9 mouse cellular contexts compared by ENCODE assay signal in the genomic region with DNA sequence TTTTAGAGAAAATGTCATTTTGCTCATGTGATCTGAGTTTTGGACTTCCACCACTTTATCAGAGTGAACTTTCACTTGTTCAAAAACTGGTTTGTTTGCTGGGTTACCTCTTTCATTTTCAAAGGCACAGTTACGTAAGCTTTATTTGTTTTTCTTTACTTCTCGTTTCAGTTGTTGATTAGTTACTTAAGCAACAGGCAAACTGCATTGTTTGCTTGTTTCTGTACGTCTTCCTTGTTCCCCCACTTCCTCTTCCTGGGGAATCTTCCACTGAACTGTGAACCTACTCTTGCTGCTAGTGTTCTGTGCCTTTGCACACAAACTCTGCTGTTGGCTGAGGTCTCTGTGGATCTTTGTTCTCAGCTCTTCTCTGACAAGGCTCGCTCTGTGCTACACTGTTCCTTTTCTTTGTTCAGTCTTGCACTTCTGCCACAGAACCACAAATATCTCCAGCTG. TPM values are rescaled to one million over a fixed set of nuclear protein-coding genes. Genes with fewer than 3 reads are reported as not detected.
DNase-seq lines count a peak whose midpoint lies in the region; ATAC-seq and TF ChIP-seq lines count a peak whose summit lies in the region.
"Had no signal": no experiment of that assay in that cellular context is flagged by ENCODE, and none has a peak within 500 bp of the region (broad histone marks: within the 10 kb centered on the region; RNA-seq: fewer than 3 reads in every experiment).

A gene (plus strand): TSS at position 76 of the 456 bp plus-strand sequence.

- no peak within 1 kb of the TSS for H3K4me3 ChIP-seq in G1E (ENCODE audit: low read depth, low read length)
- H3K4me3 ChIP-seq in macrophage (ENCODE audit: inconsistent target), result peak within 1 kb of the TSS; percentile 8; the same call in 1 of the 2 replicates
- H3K4me3 ChIP-seq in forebrain, embryonic 12.5 days (replicated peaks), result no peak within 1 kb of the TSS
- H3K4me3 ChIP-seq: embryonic facial prominence, embryonic 15.5 days had no signal

- no peak for TF ChIP-seq CTCF in G1E (IDR thresholded peaks at IDR 0.05; ENCODE audit: low read depth, low read length)

- DNase-seq in frontal cortex, postnatal 25 days (ENCODE audit: low spot score in 2 of 2), result no peak
- DNase-seq in G1E (ENCODE audit: low spot score), result no peak
- DNase-seq in gastrocnemius, postnatal 25 days, result peak; percentile 25
- peak; percentile 11 to 13 for DNase-seq in layer of hippocampus, postnatal 36 days
- no peak for DNase-seq in embryo, embryonic 10.5 days (ENCODE audit: low spot score)

- H3K36me3 ChIP-seq in G1E (replicated peaks) (no peaks in the 10 kb centered on the region), macrophage (ENCODE audit: inconsistent target) (no peaks in the 10 kb centered on the region)
- H3K36me3 ChIP-seq in forebrain, embryonic 12.5 days (replicated peaks), result no peaks in the 10 kb centered on the region
- H3K36me3 ChIP-seq: embryonic facial prominence, embryonic 15.5 days had no signal

- no peaks in the 10 kb centered on the region for H3K9me3 ChIP-seq in G1E (replicated peaks)
- no peaks in the 10 kb centered on the region for H3K9me3 ChIP-seq in forebrain, embryonic 12.5 days
- H3K9me3 ChIP-seq: embryonic facial prominence, embryonic 15.5 days had no signal

- peak; percentile 93 for ATAC-seq in frontal cortex, adult (ENCODE audit: low TSS enrichment)
- ATAC-seq in G1E (ENCODE audit: extremely low read depth, insufficient number of reproducible peaks, low FRiP score, poor library complexity, severe bottlenecking), result peak; percentile 65
- ATAC-seq in forebrain, embryonic 12.5 days (ENCODE audit: low FRiP score), result no peak

- no peak within 1 kb of the TSS for H3K4me2 ChIP-seq in forebrain, embryonic 12.5 days
- H3K4me2 ChIP-seq: embryonic facial prominence, embryonic 15.5 days had no signal

- no peak within 1 kb of the TSS for H3K9ac ChIP-seq in forebrain, embryonic 12.5 days
- H3K9ac ChIP-seq: embryonic facial prominence, embryonic 15.5 days had no signal

- peak within 1 kb of the TSS; percentile 67 for H3K27ac ChIP-seq in macrophage
- H3K27ac ChIP-seq in forebrain, embryonic 12.5 days, result no peak within 1 kb of the TSS
- H3K27ac ChIP-seq: embryonic facial prominence, embryonic 15.5 days had no signal

- 10% methylated on average over 4 of the region's 4 CpGs for WGBS in macrophage (ENCODE audit: missing documents)
- WGBS in forebrain, embryonic 12.5 days, result 73% methylated on average over 4 of the region's 4 CpGs

- H3K4me1 ChIP-seq in G1E (ENCODE audit: insufficient read depth, low read depth, low read length), result no peaks in the 10 kb centered on the region
- H3K4me1 ChIP-seq in forebrain, embryonic 12.5 days, result no peaks in the 10 kb centered on the region
- H3K4me1 ChIP-seq: embryonic facial prominence, embryonic 15.5 days had no signal

- H3K27me3 ChIP-seq in G1E (ENCODE audit: insufficient read depth, low read length), result no peaks in the 10 kb centered on the region
- no peaks in the 10 kb centered on the region for H3K27me3 ChIP-seq in forebrain, embryonic 12.5 days
- H3K27me3 ChIP-seq: embryonic facial prominence, embryonic 15.5 days had no signal

- no peaks in the 10 kb centered on the region for H3K79me2 ChIP-seq in macrophage (ENCODE audit: inconsistent target)

RNA-seq across cellular contexts. Expression of the gene that starts here (rescaled TPM):
- 0.49 TPM in 1 of 2 replicates, not detected in the other for total RNA-seq in G1E (2014; fragmentation: Nextera tagmentation)
- 0.58 and 1.3 TPM in 2 replicates for total RNA-seq in G1E (2017)
- polyA plus RNA-seq in G1E (2012), result 0.02 TPM in 1 of 2 replicates, not detected in the other
- 1 to 10 TPM; 1.7 to 2.7 TPM for total RNA-seq in gastrocnemius, postnatal 25 days (2021)
- 1 to 10 TPM; 4.0 to 4.8 TPM for total RNA-seq in layer of hippocampus, postnatal 36 days (2021)
- 10 to 100 TPM in 7 of 26 experiments, 1 to 10 TPM in 19; 1.2 to 17.8 (median 3.8) TPM for total RNA-seq in macrophage (2018; cell fraction: chromatin; rRNA removed)
- 1 to 10 TPM in 13 of 26 experiments, under 1 TPM in 13; 0.24 to 4.8 (median 1.8) TPM for total RNA-seq in macrophage (2018; cell fraction: cytosol; rRNA removed)
- 10 to 100 TPM in 8 of 26 experiments, 1 to 10 TPM in 13, under 1 TPM in 5; 0.68 to 15.1 (median 3.6) TPM for total RNA-seq in macrophage (2018; cell fraction: nucleus; rRNA removed)
- polyA plus RNA-seq in macrophage (2018), result 0.98 to 6.1 TPM (median 5.8 TPM) in 3 replicates
- polyA plus RNA-seq in forebrain, embryonic 12.5 days (2016; fragmentation: Nextera tagmentation; extraction: Ambion mirVana), result 0.13 and 0.29 TPM in 2 replicates

Comparison
In these comparisons a context has a peak if more than half of its experiments do, and no peak if none do; other contexts are left out.
1. DNase-seq: peak in gastrocnemius, postnatal 25 days (single experiment) and layer of hippocampus, postnatal 36 days (2 of 2); none in frontal cortex, postnatal 25 days (0 of 2), G1E (single experiment) and embryo, embryonic 10.5 days (single experiment).